Mouse (Mus musculus) hindbrain, embryonic 11.5 days (tissue): ENCODE results near the gene Ccdc30. TPM values are rescaled to one million over a fixed set of nuclear protein-coding genes. Genes with fewer than 3 reads are reported as not detected.

Experiments used
- ATAC-seq: fragments of 200-750 bp; cut with Nextera tagmentation; 2 replicates; pipeline ENCODE4 v1.8.0; 2017; ENCODE audit warnings: mild to moderate bottlenecking, moderate TSS enrichment, moderate library complexity; ENCODE audit not compliant: low FRiP score
- DNase-seq: peaks from one replicate; pipeline ENCODE4 v3.0.0-alpha.2; 2015; ENCODE audit warnings: low spot score
- H3K27ac ChIP-seq: fragments of 300-500 bp; sonication (generic); 2 replicates; pipeline ENCODE4 v1.5.1; 2014; ENCODE audit warnings: mild to moderate bottlenecking, low read depth, low read length
- H3K27me3 ChIP-seq: fragments of 300-500 bp; sonication (generic); 2 replicates; pipeline ENCODE4 v1.6.1; 2014; ENCODE audit warnings: mild to moderate bottlenecking, low read length, moderate library complexity, mixed read lengths; ENCODE audit not compliant: control insufficient read depth, insufficient read depth
- H3K36me3 ChIP-seq: fragments of 300-500 bp; sonication (generic); 2 replicates; pipeline ENCODE4 v1.6.1; 2014; ENCODE audit warnings: mild to moderate bottlenecking, low read length, moderate library complexity, mixed read lengths; ENCODE audit not compliant: control insufficient read depth, insufficient read depth
- H3K4me1 ChIP-seq: fragments of 300-500 bp; sonication (generic); replicated peaks from 2 replicates; pipeline ENCODE4 v1.6.1; 2014; ENCODE audit warnings: low read length, mixed read lengths; ENCODE audit not compliant: control insufficient read depth, insufficient read depth
- H3K4me2 ChIP-seq: fragments of 300-500 bp; sonication (generic); replicated peaks from 2 replicates; pipeline ENCODE4 v1.6.1; 2014; ENCODE audit warnings: mild to moderate bottlenecking, low read depth, low read length
- H3K4me3 ChIP-seq: fragments of 300-500 bp; sonication (generic); 2 replicates; pipeline ENCODE4 v1.5.1; 2014; ENCODE audit warnings: low read depth, low read length
- H3K9ac ChIP-seq: fragments of 300-500 bp; sonication (generic); 2 replicates; pipeline ENCODE4 v1.6.1; 2014; ENCODE audit warnings: low read depth, low read length
- H3K9me3 ChIP-seq: fragments of 300-500 bp; sonication (generic); 2 replicates; pipeline ENCODE4 v1.6.1; 2016; ENCODE audit warnings: low read length; ENCODE audit not compliant: control insufficient read depth
- WGBS: fragments of 180-500 bp; shearing (Covaris S2); extraction: QIAGEN DNeasy Blood & Tissue Kit; methylation state at CpG from one replicate; pipeline ENCODE4 v1.1.7; 2014; 5-methylcytosine and 5-hydroxymethylcytosine counted together
- polyA plus RNA-seq: library from polyadenylated mRNA; unstranded; fragments of >200 nt; fragmentation: Nextera tagmentation; extraction: Ambion mirVana; gene quantifications from 2 replicates; pipeline ENCODE4 v1.2.1, GENCODE M21; 2014

Gene Ccdc30
- polyA plus RNA-seq, 1 experiment from 2014 or later: 13.9 TPM

DNA sequence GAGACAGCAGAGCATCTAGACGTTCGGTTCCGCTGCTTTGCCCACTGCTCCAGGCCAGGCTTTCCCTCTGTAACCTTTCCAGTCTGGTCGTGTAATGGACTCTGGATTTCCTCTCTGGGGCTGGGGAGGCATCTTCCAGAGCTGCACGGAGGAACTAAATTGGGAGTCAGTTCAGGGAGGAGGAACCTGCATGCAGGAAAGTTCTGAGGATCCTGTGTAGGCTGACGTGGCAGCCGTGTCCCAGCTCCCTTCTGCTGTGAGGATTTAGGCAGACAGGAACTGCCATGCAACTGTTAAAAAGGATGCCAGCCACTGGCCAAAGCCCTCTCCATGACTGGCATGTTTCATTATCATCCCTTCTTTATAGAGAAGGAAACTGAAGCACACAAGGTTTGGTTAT is 35.1 kb upstream of the Ccdc30 start:
- H3K4me1 ChIP-seq: no peaks in the 10 kb centered on the region
- DNase-seq (no peak), ATAC-seq (no peak)
- H3K27ac ChIP-seq: no peak overlapping the region
- H3K27me3 ChIP-seq: no peaks in the 10 kb centered on the region
- no peak overlapping the region for H3K4me3 ChIP-seq
- no peaks in the 10 kb centered on the region for H3K9me3 ChIP-seq
- H3K4me2 ChIP-seq: no peak overlapping the region
- H3K9ac ChIP-seq: no peak overlapping the region
- WGBS: 69% methylated on average over 7 of the region's 7 CpGs
- no peaks in the 10 kb centered on the region for H3K36me3 ChIP-seq

DNA sequence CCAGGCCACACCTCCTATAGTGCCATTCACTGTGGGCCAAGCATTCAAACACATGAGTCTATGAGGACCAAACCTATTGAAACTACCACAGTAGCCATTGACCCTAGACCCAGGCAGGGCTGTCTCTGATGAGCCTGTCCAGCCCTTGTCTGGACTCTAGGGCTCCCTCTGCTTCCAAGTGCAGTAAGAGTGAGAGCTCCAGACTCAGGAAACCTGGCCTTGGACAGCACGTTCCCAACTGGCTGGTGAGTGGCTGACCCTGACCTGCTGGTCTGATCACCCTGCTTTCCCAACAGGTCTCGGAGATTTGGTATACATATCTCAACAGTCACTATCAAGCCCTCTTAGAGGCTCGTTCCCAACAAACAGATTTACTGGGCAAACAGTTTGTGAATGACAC is 32.5 kb upstream of the Ccdc30 start:
- H3K4me1 ChIP-seq: no peaks in the 10 kb centered on the region
- DNase-seq: no peak
- no peak for ATAC-seq
- no peaks in the 10 kb centered on the region for H3K36me3 ChIP-seq
- no peak overlapping the region for H3K27ac ChIP-seq
- 83% methylated on average over 3 of the region's 3 CpGs for WGBS
- no peaks in the 10 kb centered on the region for H3K9me3 ChIP-seq
- no peak overlapping the region for H3K4me3 ChIP-seq
- H3K27me3 ChIP-seq: no peaks in the 10 kb centered on the region
- no peak overlapping the region for H3K9ac ChIP-seq
- no peak overlapping the region for H3K4me2 ChIP-seq

DNA sequence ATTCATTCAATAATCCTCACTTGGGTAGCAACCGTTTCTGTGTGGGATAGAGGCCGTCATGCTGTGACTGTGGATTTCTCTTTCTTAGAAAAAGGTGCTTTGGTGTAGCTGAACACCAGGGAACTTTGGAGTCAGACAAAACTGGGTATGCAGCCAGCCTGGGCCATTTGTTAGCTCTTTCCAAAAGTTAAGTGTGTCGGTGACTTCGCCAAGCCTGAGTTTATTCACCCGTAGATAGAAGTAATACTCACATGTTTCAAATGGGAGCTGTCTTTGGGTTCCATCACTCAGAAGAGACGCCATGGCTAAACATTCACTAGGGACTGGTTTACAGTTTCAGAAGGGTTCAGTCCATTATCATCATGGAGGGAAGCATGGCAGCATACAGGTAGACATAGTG is 31.9 kb upstream of the Ccdc30 start:
- no peaks in the 10 kb centered on the region for H3K9me3 ChIP-seq
- H3K9ac ChIP-seq: no peak overlapping the region
- no peaks in the 10 kb centered on the region for H3K36me3 ChIP-seq
- H3K4me2 ChIP-seq: no peak overlapping the region
- H3K27me3 ChIP-seq: no peaks in the 10 kb centered on the region
- no peak overlapping the region for H3K4me3 ChIP-seq
- ATAC-seq: no peak
- no peak for DNase-seq
- 90% methylated on average over 6 of the region's 6 CpGs for WGBS
- H3K27ac ChIP-seq: no peak overlapping the region
- H3K4me1 ChIP-seq: no peaks in the 10 kb centered on the region

DNA sequence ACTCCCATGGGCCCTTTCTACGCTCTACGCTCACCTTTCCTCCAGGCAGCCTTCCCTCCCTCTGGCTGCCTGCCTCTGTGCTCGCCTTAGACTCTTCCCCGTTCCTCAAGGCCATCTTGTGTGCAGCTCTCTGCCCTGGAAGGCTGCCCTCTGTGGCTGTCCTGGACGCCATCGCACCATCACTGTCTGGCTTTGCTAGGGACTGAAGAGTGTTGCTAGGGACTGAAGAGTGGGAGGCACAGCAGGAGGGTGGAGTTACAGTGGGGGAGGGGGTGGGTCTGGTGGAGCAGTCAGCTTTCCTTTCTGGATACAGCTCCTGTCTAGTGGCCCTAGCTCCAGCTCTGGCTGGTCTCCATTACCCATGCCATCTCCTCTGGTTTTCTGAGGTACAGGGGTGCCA is 27.2 kb upstream of the Ccdc30 start:
- DNase-seq (no peak), ATAC-seq (no peak)
- H3K4me3 ChIP-seq: no peak overlapping the region
- H3K4me2 ChIP-seq: no peak overlapping the region
- WGBS: 43% methylated on average over 6 of the region's 6 CpGs
- no peaks in the 10 kb centered on the region for H3K36me3 ChIP-seq
- no peak overlapping the region for H3K9ac ChIP-seq
- no peaks in the 10 kb centered on the region for H3K27me3 ChIP-seq
- no peaks in the 10 kb centered on the region for H3K4me1 ChIP-seq
- H3K27ac ChIP-seq: no peak overlapping the region
- no peaks in the 10 kb centered on the region for H3K9me3 ChIP-seq

DNA sequence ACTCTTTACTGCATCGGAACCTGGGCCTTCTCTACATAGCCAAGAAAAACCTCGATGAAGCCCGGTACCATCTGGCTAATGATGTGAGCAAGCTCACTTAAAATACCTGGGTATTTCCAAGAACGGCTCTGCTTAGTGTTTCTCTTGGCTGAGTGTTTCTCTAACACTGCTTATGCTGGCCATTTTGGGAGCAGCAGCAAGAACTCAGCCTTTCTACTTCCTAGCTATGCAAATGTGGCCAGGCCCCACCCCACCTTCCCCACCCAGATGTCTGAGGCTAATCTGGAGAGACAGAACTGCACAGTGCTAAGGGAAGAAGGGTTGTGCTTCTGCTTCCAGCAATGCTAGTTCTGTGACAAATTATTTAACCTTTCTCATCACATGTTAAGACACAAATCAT is 26.5 kb upstream of the Ccdc30 start:
- DNase-seq: no peak
- Histone ChIP-seq H3K27ac (no peak overlapping the region), H3K4me2 (no peak overlapping the region), H3K9ac (no peak overlapping the region), H3K9me3 (no peaks in the 10 kb centered on the region), H3K27me3 (no peaks in the 10 kb centered on the region), H3K4me1 (no peaks in the 10 kb centered on the region), H3K4me3 (no peak overlapping the region), H3K36me3 (no peaks in the 10 kb centered on the region)
- no peak for ATAC-seq
- 96% methylated on average over 4 of the region's 4 CpGs for WGBS

DNA sequence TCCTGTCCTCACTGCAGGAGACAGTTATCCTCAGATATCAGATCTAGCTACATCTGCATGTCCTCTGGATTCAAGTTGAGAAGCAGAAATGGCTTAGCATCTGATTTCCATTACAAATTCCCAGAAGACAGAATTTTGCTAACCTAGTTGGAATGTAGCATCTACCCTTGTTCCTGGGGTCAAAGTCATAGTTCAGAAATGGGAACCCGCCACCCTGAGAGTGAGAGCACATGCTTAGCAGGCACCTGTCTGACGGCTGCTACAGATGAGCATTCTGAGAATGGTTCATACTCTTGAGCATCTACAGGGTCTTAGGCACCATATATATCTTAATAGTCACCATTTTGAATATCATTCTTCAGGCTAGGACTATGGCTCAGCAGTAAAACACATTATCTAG is 22.6 kb upstream of the Ccdc30 start:
- no peak for ATAC-seq

DNA sequence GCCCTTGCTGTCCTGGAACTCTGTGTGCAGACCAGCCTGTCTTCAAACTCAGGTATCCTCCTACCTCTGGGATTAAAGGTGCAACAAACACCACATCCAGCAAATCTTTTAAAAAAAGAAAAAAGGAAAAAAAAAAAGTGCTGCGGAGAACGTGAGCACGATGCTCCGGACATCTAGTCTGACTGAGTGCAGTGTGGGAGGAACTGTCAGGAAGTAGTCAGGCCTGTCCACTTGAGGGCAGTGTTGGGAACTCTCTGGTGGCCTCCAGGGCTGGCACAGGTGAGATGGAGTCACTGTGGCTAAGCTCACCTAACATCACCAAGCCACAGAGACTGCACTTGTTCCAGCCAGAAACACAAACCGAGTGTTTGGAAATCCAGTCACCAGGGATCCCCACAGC is 15.4 kb upstream of the Ccdc30 start:
- DNase-seq (peak; percentile 26), ATAC-seq (no peak)
- 36% methylated on average over 5 of the region's 5 CpGs for WGBS
- no peaks in the 10 kb centered on the region for H3K4me1 ChIP-seq
- H3K4me2 ChIP-seq: no peak overlapping the region
- no peaks in the 10 kb centered on the region; the same call in 1 of the 2 replicates for H3K27me3 ChIP-seq
- no peak overlapping the region for H3K4me3 ChIP-seq
- no peak overlapping the region for H3K27ac ChIP-seq
- H3K9me3 ChIP-seq: no peaks in the 10 kb centered on the region
- no peaks in the 10 kb centered on the region for H3K36me3 ChIP-seq
- no peak overlapping the region for H3K9ac ChIP-seq

More for the DNA sequence above, 22.6 kb upstream of the Ccdc30 start:
- no peak overlapping the region for H3K4me2 ChIP-seq
- no peaks in the 10 kb centered on the region for H3K27me3 ChIP-seq
- H3K9me3 ChIP-seq: no peaks in the 10 kb centered on the region
- no peaks in the 10 kb centered on the region for H3K36me3 ChIP-seq
- no peak overlapping the region for H3K4me3 ChIP-seq
- no peak for DNase-seq
- H3K27ac ChIP-seq: no peak overlapping the region
- 88% methylated on average over 2 of the region's 2 CpGs for WGBS
- no peak overlapping the region for H3K9ac ChIP-seq
- H3K4me1 ChIP-seq: no peaks in the 10 kb centered on the region

DNA sequence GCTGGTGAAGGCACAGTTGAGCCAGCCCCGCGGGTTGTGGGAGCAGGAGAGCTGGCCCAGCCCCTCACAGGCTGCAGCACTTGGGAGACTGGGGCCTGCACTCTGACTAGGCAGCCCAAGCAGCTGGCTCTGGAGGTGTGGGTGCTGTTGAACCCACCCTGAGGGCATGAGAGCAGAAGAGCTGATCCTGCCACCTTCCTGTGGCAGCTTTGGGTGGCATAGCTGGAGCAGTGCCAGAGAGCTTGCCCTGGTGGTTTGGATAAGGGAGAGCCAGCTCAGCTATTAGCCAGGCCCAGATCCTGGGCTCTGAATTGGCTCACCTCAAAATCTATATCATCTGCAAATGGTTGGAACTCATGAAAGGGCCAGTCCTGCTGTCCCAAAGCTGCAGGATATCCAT is 12.4 kb upstream of the Ccdc30 start:
- H3K4me1 ChIP-seq: no peaks in the 10 kb centered on the region
- no peak for DNase-seq
- H3K4me2 ChIP-seq: no peak overlapping the region
- ATAC-seq: no peak
- H3K36me3 ChIP-seq: no peaks in the 10 kb centered on the region
- H3K27me3 ChIP-seq: no peaks in the 10 kb centered on the region; the same call in 1 of the 2 replicates
- H3K4me3 ChIP-seq: no peak overlapping the region
- no peaks in the 10 kb centered on the region for H3K9me3 ChIP-seq
- WGBS: 49% methylated on average over 2 of the region's 2 CpGs
- no peak overlapping the region for H3K9ac ChIP-seq
- H3K27ac ChIP-seq: no peak overlapping the region

DNA sequence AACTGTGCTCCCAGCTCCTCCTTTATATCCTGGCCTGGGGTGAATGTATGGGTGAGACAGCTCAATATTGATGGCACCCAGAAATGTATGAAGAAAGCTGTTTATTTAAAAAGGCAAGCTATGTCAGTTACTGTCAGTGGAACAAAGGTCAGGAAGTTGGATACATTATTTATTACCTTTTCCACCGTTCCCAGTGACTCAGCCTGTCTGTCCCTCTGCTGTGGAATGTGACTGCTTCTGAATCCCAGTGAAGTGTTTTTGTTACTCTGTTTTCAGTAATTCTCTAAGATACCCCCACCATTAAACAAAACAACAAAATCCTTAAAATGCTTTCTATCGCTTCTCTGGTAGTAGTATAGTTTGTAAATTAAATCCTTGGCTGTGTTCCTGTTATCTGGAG is 10.3 kb upstream of the Ccdc30 start:
- H3K4me1 ChIP-seq: no peaks in the 10 kb centered on the region; the same call in 1 of the 2 replicates
- H3K9me3 ChIP-seq: no peaks in the 10 kb centered on the region
- no peak overlapping the region for H3K9ac ChIP-seq
- DNase-seq (no peak), ATAC-seq (no peak)
- H3K4me2 ChIP-seq: no peak overlapping the region
- 69% methylated on average over 2 of the region's 2 CpGs for WGBS
- H3K27ac ChIP-seq: no peak overlapping the region
- H3K36me3 ChIP-seq: no peaks in the 10 kb centered on the region
- H3K4me3 ChIP-seq: no peak overlapping the region
- no peaks in the 10 kb centered on the region; the same call in 1 of the 2 replicates for H3K27me3 ChIP-seq
